Mouse (Mus musculus) bone marrow, adult 2 months (tissue): ENCODE data around the gene Map2k5. TPM values are rescaled to one million over a fixed set of nuclear protein-coding genes. Genes with fewer than 3 reads are reported as not detected.
A peak's percentile ranks its signal among the peaks of the same experiment; 100 is the strongest.

Experiments
- H3K27ac ChIP-seq: fragments of 200-500 bp; 2 replicates; pipeline ENCODE4 v1.5.1; 2012; ENCODE audit warnings: low read depth, mild to moderate bottlenecking, control low read depth, inconsistent platforms, low read length; ENCODE audit not compliant: control insufficient read depth, poor library complexity, insufficient read depth
- H3K4me1 ChIP-seq: fragments of 200-500 bp; 2 replicates; pipeline ENCODE4 v1.6.1; 2011; ENCODE audit warnings: low read length; ENCODE audit not compliant: control insufficient read depth, insufficient read depth
- H3K4me3 ChIP-seq: fragments of 200-500 bp; replicated peaks from 2 replicates; pipeline ENCODE3; 2011; ENCODE audit warnings: mild to moderate bottlenecking, low read depth, low read length, control low read depth; ENCODE audit not compliant: control insufficient read depth
- CTCF ChIP-seq: fragments of 200-500 bp; IDR thresholded peaks from 2 replicates; pipeline ENCODE4 v1.5.1; 2011; ENCODE audit warnings: low read length, control low read depth; ENCODE audit not compliant: control insufficient read depth, insufficient read depth
- POLR2A ChIP-seq: fragments of 200-500 bp; IDR thresholded peaks from 2 replicates; pipeline ENCODE4 v1.6.1; 2011; ENCODE audit warnings: low read depth, mild to moderate bottlenecking, control low read depth, low read length, borderline replicate concordance; ENCODE audit not compliant: control insufficient read depth
- WGBS: fragments of 180-500 bp; shearing (Covaris S2); methylation state at CpG from one replicate; pipeline ENCODE4 v1.1.7; 2018; 5-methylcytosine and 5-hydroxymethylcytosine counted together
- polyA plus RNA-seq: library from polyadenylated mRNA; stranded (reverse); fragments of >200 nt; gene quantifications from 2 replicates; pipeline ENCODE4 v1.2.4, GENCODE M21; 2011; ENCODE audit warnings: low replicate concordance; ENCODE audit not compliant: missing spikeins, insufficient read depth, insufficient read length

Map2k5 gene
- polyA plus RNA-seq, 1 experiment: 13.9 TPM

GRCm38 (mm10) chr9:63135356-63135755 is 242.3 kb downstream of the Map2k5 start:
- Histone ChIP-seq H3K4me1 (no peaks in the 10 kb centered on the region; the same call in 1 of the 2 replicates), H3K4me3 (no peak overlapping the region), H3K27ac (no peak overlapping the region)
- TF ChIP-seq CTCF: no peak
- no peak for TF ChIP-seq POLR2A
- WGBS: 3% methylated on average over 11 of the region's 11 CpGs

GRCm38 (mm10) chr9:63133659-63134058 is 244.0 kb downstream of the Map2k5 start:
- TF ChIP-seq POLR2A: no peak
- TF ChIP-seq CTCF: no peak
- WGBS: 8% methylated on average over 6 of the region's 6 CpGs
- Histone ChIP-seq H3K4me1 (no peaks in the 10 kb centered on the region; the same call in 1 of the 2 replicates), H3K27ac (no peak overlapping the region), H3K4me3 (peak overlapping the region; percentile 15)

GRCm38 (mm10) chr9:63132673-63133601 is 244.8 kb downstream of the Map2k5 start:
- Histone ChIP-seq H3K27ac (peak overlapping the region; percentile 36), H3K4me1 (no peaks in the 10 kb centered on the region; the same call in 1 of the 2 replicates), H3K4me3 (peak overlapping the region; percentile 86)
- TF ChIP-seq CTCF (no peak), POLR2A (peak; percentile 81; the same call in 1 of the 2 replicates)
- WGBS: under 1% methylated on average over 48 of the region's 48 CpGs

GRCm38 (mm10) chr9:63131957-63132602 is 245.6 kb downstream of the Map2k5 start:
- Histone ChIP-seq H3K4me1 (no peaks in the 10 kb centered on the region; the same call in 1 of the 2 replicates), H3K4me3 (peak overlapping the region; percentile 86), H3K27ac (peak overlapping the region; percentile 36)
- WGBS: 7% methylated on average over 28 of the region's 28 CpGs
- TF ChIP-seq POLR2A: no peak
- no peak for TF ChIP-seq CTCF

GRCm38 (mm10) chr9:63129641-63130041 is 248.1 kb downstream of the Map2k5 start:
- TF ChIP-seq CTCF: no peak
- 75% methylated on average over 8 of the region's 8 CpGs for WGBS
- H3K4me1 ChIP-seq: no peaks in the 10 kb centered on the region
- H3K4me3 ChIP-seq: no peak overlapping the region
- no peak overlapping the region for H3K27ac ChIP-seq

- Histone ChIP-seq H3K27ac (no peak overlapping the region), H3K4me3 (no peak overlapping the region), H3K4me1 (no peaks in the 10 kb centered on the region; the same call in none of the 2 replicates)
- TF ChIP-seq CTCF (no peak), POLR2A (no peak)
- WGBS: 21% methylated on average over 9 of the region's 9 CpGs
Measured at GRCm38 (mm10) chr9:63124512-63124911, 253.2 kb downstream of the Map2k5 start.

GRCm38 (mm10) chr9:63123451-63124438 is 254.0 kb downstream of the Map2k5 start:
- 5% methylated on average over 30 of the region's 30 CpGs for WGBS
- H3K4me1 ChIP-seq: no peaks in the 10 kb centered on the region; the same call in none of the 2 replicates
- TF ChIP-seq CTCF (peak; percentile 100), POLR2A (peak; percentile 46; the same call in 1 of the 2 replicates)
- no peak overlapping the region for H3K27ac ChIP-seq
- H3K4me3 ChIP-seq: peak overlapping the region; percentile 62
